Mouse (Mus musculus): ENCODE measurements at regions not wholly inside any gene's neighbourhood (a gene's known extent, or its start where the extent isn't known, plus 50 kb on each side); places are given as distances from the start of the nearest gene placed in this dataset.

DNA sequence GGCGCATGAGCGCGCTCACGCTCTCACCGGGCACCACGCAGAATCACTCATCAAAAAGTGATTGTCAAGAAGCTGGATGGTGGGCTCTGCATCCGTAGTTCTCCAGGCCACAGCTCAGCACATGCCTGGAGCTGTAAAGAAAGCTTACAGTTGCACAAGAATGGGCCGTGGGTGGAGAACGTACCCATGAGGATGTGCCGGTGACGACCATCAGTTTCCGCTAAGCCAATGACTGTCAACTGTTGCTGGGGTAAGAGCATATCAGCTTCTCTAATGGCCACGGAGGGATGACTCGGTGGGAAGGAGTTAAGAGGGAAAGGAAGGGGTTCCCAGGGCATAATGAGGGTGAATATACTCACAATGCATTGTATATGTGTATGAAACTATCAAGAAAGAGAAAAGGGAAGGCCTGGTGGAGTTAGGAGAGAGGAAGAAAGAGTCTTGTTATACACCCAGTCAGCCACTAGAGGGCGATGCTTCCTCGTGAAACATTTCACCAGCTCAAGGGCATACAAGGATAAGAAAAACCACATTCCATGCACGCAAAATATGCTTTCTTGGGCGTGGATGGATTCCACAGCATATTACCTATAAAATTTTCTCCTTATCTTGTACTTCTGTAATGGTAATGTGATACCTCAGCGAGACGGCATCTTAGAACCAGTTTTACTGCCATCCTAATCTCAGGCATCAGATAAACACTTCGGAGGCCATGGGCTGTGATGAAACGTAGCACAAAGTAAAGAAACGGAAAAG is 50.4 kb upstream of the Plet1 start:
- 61% methylated on average over 23 of the region's 23 CpGs for WGBS
- H3K27ac ChIP-seq (ENCODE audit: low read depth, low read length), result no peak overlapping the region
- no peaks in the 10 kb centered on the region for H3K9me3 ChIP-seq (ENCODE audit: control insufficient read depth, low read length)
- H3K36me3 ChIP-seq (ENCODE audit: control insufficient read depth, insufficient read depth, low read length), result no peaks in the 10 kb centered on the region
- no peaks in the 10 kb centered on the region for H3K27me3 ChIP-seq (replicated peaks; ENCODE audit: control insufficient read depth, insufficient read depth, low read length)
- ATAC-seq, result no peak
- H3K4me1 ChIP-seq (ENCODE audit: control insufficient read depth, insufficient read depth, low read depth, low read length), result peaks cover 4% of the 10 kb centered on the region; the same call in 1 of the 2 replicates
- no peak overlapping the region for H3K4me2 ChIP-seq (ENCODE audit: low read length)
- H3K4me3 ChIP-seq (ENCODE audit: low read length), result no peak overlapping the region
- H3K9ac ChIP-seq (ENCODE audit: low read depth, low read length), result no peak overlapping the region

All from hindbrain, embryonic 16.5 days (tissue).